Mouse (Mus musculus) layer of hippocampus, adult 11-12 months (tissue): ENCODE results near the gene Igfbp6.
A peak's percentile ranks its signal among the peaks of the same experiment; 100 is the strongest.

ENCODE experiments used
- DNase-seq: peaks from one replicate; pipeline ENCODE4 v3.0.0; 2022; ENCODE audit warnings: low spot score

Gene Igfbp6

GRCm38 (mm10) chr15:102108651-102109525 lies 35.3 kb upstream of the Igfbp6 start:
- peak; percentile 90 for DNase-seq

- no peak for DNase-seq
Measured at GRCm38 (mm10) chr15:102110271-102110670, 33.9 kb upstream of the Igfbp6 start.

GRCm38 (mm10) chr15:102110701-102111494 lies 33.3 kb upstream of the Igfbp6 start:
- DNase-seq = no peak

GRCm38 (mm10) chr15:102111495-102111829 lies 32.7 kb upstream of the Igfbp6 start:
- no peak for DNase-seq

- DNase-seq = no peak
Measured at GRCm38 (mm10) chr15:102112181-102112580, 32.0 kb upstream of the Igfbp6 start.

- no peak for DNase-seq
Measured at GRCm38 (mm10) chr15:102112827-102113226, 31.3 kb upstream of the Igfbp6 start.

GRCm38 (mm10) chr15:102113674-102114073 lies 30.5 kb upstream of the Igfbp6 start:
- no peak for DNase-seq

GRCm38 (mm10) chr15:102114651-102115260 lies 29.4 kb upstream of the Igfbp6 start:
- DNase-seq = no peak

GRCm38 (mm10) chr15:102115731-102116231 lies 28.4 kb upstream of the Igfbp6 start:
- DNase-seq = no peak

- no peak for DNase-seq
Measured at GRCm38 (mm10) chr15:102116753-102117415, 27.3 kb upstream of the Igfbp6 start.

GRCm38 (mm10) chr15:102117461-102118443 lies 26.4 kb upstream of the Igfbp6 start:
- DNase-seq = no peak

GRCm38 (mm10) chr15:102118591-102118990 lies 25.6 kb upstream of the Igfbp6 start:
- no peak for DNase-seq

GRCm38 (mm10) chr15:102119121-102119830 lies 24.9 kb upstream of the Igfbp6 start:
- no peak for DNase-seq

- no peak for DNase-seq
Measured at GRCm38 (mm10) chr15:102119831-102120170, 24.4 kb upstream of the Igfbp6 start.

GRCm38 (mm10) chr15:102120530-102120929 lies 23.6 kb upstream of the Igfbp6 start:
- no peak for DNase-seq

GRCm38 (mm10) chr15:102126303-102126702 lies 17.9 kb upstream of the Igfbp6 start:
- no peak for DNase-seq

- no peak for DNase-seq
Measured at GRCm38 (mm10) chr15:102133314-102133713, 10.8 kb upstream of the Igfbp6 start.

GRCm38 (mm10) chr15:102134709-102135108 lies 9.5 kb upstream of the Igfbp6 start:
- DNase-seq = no peak

GRCm38 (mm10) chr15:102135522-102136128 lies 8.5 kb upstream of the Igfbp6 start:
- no peak for DNase-seq
